Mouse (Mus musculus) hindbrain, embryonic 15.5 days (tissue): ENCODE data around the gene Exosc10. TPM values are rescaled to one million over a fixed set of nuclear protein-coding genes. Genes with fewer than 3 reads are reported as not detected.
A peak's percentile ranks its signal among the peaks of the same experiment; 100 is the strongest.

Experiments
- ATAC-seq: fragments of 200-750 bp; cut with Nextera tagmentation; 2 replicates; pipeline ENCODE4 v1.8.0; 2017; ENCODE audit warnings: low read depth, moderate number of reproducible peaks, moderate TSS enrichment; ENCODE audit not compliant: low FRiP score
- H3K27ac ChIP-seq: fragments of 300-500 bp; sonication (generic); replicated peaks from 2 replicates; pipeline ENCODE4 v1.5.1; 2015; ENCODE audit warnings: mild to moderate bottlenecking, inconsistent platforms
- H3K27me3 ChIP-seq: fragments of 300-500 bp; sonication (generic); 2 replicates; pipeline ENCODE4 v1.6.1; 2015; ENCODE audit warnings: control low read depth, inconsistent platforms
- H3K36me3 ChIP-seq: fragments of 300-500 bp; sonication (generic); 2 replicates; pipeline ENCODE4 v1.6.1; 2015; ENCODE audit warnings: control low read depth, inconsistent platforms
- H3K4me1 ChIP-seq: fragments of 300-500 bp; sonication (generic); replicated peaks from 2 replicates; pipeline ENCODE4 v1.6.1; 2015; ENCODE audit warnings: control low read depth, inconsistent platforms
- H3K4me2 ChIP-seq: fragments of 300-500 bp; sonication (generic); 2 replicates; pipeline ENCODE4 v1.6.1; 2015; ENCODE audit warnings: moderate library complexity, mild to moderate bottlenecking, inconsistent platforms
- H3K4me3 ChIP-seq: fragments of 300-500 bp; sonication (generic); 2 replicates; pipeline ENCODE4 v1.5.1; 2015; ENCODE audit warnings: mild to moderate bottlenecking, inconsistent platforms
- H3K9ac ChIP-seq: fragments of 300-500 bp; sonication (generic); 2 replicates; pipeline ENCODE4 v1.6.1; 2015; ENCODE audit warnings: inconsistent platforms
- H3K9me3 ChIP-seq: fragments of 300-500 bp; sonication (generic); 2 replicates; pipeline ENCODE4 v1.6.1; 2016; ENCODE audit warnings: control low read depth, inconsistent platforms
- WGBS: fragments of 180-500 bp; shearing (Covaris S2); methylation state at CpG from one replicate; pipeline ENCODE4 v1.1.7; 2015; 5-methylcytosine and 5-hydroxymethylcytosine counted together
- polyA plus RNA-seq: library from polyadenylated mRNA; unstranded; fragments of >200 nt; fragmentation: Nextera tagmentation; extraction: Ambion mirVana; gene quantifications from 2 replicates; pipeline ENCODE4 v1.2.1, GENCODE M21; 2015

Exosc10 gene
- polyA plus RNA-seq, 1 experiment from 2014 or later, result 91.7 TPM

GRCm38 (mm10) chr4:148613738-148614137 lies 55.5 kb downstream of the Exosc10 start:
- H3K4me1 ChIP-seq, result peaks cover 22% of the 10 kb centered on the region
- peak overlapping the region; percentile 10; the same call in 1 of the 2 replicates for H3K27ac ChIP-seq
- no peak for ATAC-seq
- no peak overlapping the region for H3K4me2 ChIP-seq
- 38% methylated on average over 9 of the region's 9 CpGs for WGBS
- peaks cover 32% of the 10 kb centered on the region for H3K36me3 ChIP-seq
- H3K27me3 ChIP-seq, result no peaks in the 10 kb centered on the region
- H3K9ac ChIP-seq, result no peak overlapping the region
- H3K4me3 ChIP-seq, result no peak overlapping the region
- no peaks in the 10 kb centered on the region for H3K9me3 ChIP-seq

GRCm38 (mm10) chr4:148619805-148620204 lies 61.6 kb downstream of the Exosc10 start:
- Histone ChIP-seq H3K27ac (no peak overlapping the region), H3K36me3 (peaks cover 80% of the 10 kb centered on the region), H3K9ac (no peak overlapping the region), H3K9me3 (no peaks in the 10 kb centered on the region), H3K4me2 (no peak overlapping the region), H3K4me1 (peaks cover 22% of the 10 kb centered on the region), H3K27me3 (no peaks in the 10 kb centered on the region), H3K4me3 (no peak overlapping the region)
- WGBS, result 91% methylated on average over 1 of the region's 1 CpGs
- no peak for ATAC-seq

GRCm38 (mm10) chr4:148620718-148621117 lies 62.5 kb downstream of the Exosc10 start:
- H3K4me1 ChIP-seq, result peaks cover 28% of the 10 kb centered on the region

GRCm38 (mm10) chr4:148622485-148622884 lies 64.3 kb downstream of the Exosc10 start:
- 97% methylated on average over 4 of the region's 4 CpGs for WGBS
- ATAC-seq, result no peak
- peaks cover 66% of the 10 kb centered on the region for H3K36me3 ChIP-seq

More at GRCm38 (mm10) chr4:148620718-148621117, 62.5 kb downstream of the Exosc10 start:
- Histone ChIP-seq H3K4me2 (no peak overlapping the region), H3K27me3 (no peaks in the 10 kb centered on the region), H3K9me3 (no peaks in the 10 kb centered on the region), H3K9ac (no peak overlapping the region), H3K36me3 (peaks cover 74% of the 10 kb centered on the region), H3K27ac (no peak overlapping the region), H3K4me3 (no peak overlapping the region)
- no peak for ATAC-seq
- WGBS, result 98% methylated on average over 1 of the region's 1 CpGs

GRCm38 (mm10) chr4:148623609-148624008 lies 65.4 kb downstream of the Exosc10 start:
- Histone ChIP-seq H3K9me3 (no peaks in the 10 kb centered on the region), H3K36me3 (peaks cover 60% of the 10 kb centered on the region), H3K4me1 (peaks cover 32% of the 10 kb centered on the region), H3K4me3 (no peak overlapping the region), H3K4me2 (no peak overlapping the region), H3K9ac (no peak overlapping the region), H3K27me3 (no peaks in the 10 kb centered on the region), H3K27ac (no peak overlapping the region)
- ATAC-seq, result no peak
- WGBS, result 87% methylated on average over 4 of the region's 4 CpGs

More at GRCm38 (mm10) chr4:148622485-148622884, 64.3 kb downstream of the Exosc10 start:
- Histone ChIP-seq H3K27ac (no peak overlapping the region), H3K4me3 (no peak overlapping the region), H3K4me2 (no peak overlapping the region), H3K4me1 (peaks cover 32% of the 10 kb centered on the region), H3K9me3 (no peaks in the 10 kb centered on the region), H3K9ac (no peak overlapping the region), H3K27me3 (no peaks in the 10 kb centered on the region)

GRCm38 (mm10) chr4:148625010-148625409 lies 66.8 kb downstream of the Exosc10 start:
- no peaks in the 10 kb centered on the region for H3K27me3 ChIP-seq
- peaks cover 46% of the 10 kb centered on the region for H3K36me3 ChIP-seq
- H3K9me3 ChIP-seq, result no peaks in the 10 kb centered on the region
- 85% methylated on average over 10 of the region's 10 CpGs for WGBS
- peak overlapping the region; percentile 87 for H3K4me2 ChIP-seq
- 0 out of 2 replicates have a peak overlapping the region, but pooled peaks have one; percentile 96 for H3K9ac ChIP-seq
- no peak overlapping the region for H3K27ac ChIP-seq
- H3K4me1 ChIP-seq, result peaks cover 32% of the 10 kb centered on the region
- no peak for ATAC-seq
- H3K4me3 ChIP-seq, result peak overlapping the region; percentile 94

- Histone ChIP-seq H3K4me2 (peak overlapping the region; percentile 87), H3K27me3 (no peaks in the 10 kb centered on the region), H3K9me3 (no peaks in the 10 kb centered on the region), H3K4me1 (peaks cover 32% of the 10 kb centered on the region), H3K27ac (peak overlapping the region; percentile 96), H3K36me3 (peaks cover 38% of the 10 kb centered on the region), H3K9ac (peak overlapping the region; percentile 96), H3K4me3 (peak overlapping the region; percentile 94)
- WGBS, result under 1% methylated on average over 57 of the region's 57 CpGs
- peak; percentile 67 for ATAC-seq
Observed at GRCm38 (mm10) chr4:148625756-148626622, 67.8 kb downstream of the Exosc10 start.

GRCm38 (mm10) chr4:148626623-148627185 lies 68.5 kb downstream of the Exosc10 start, which contains the start of gene Tardbp:
Tardbp (minus strand) TSS chr4:148627019.
- WGBS, result 0% methylated on average over 51 of the region's 51 CpGs
- ATAC-seq, result peak; percentile 97
- Histone ChIP-seq H3K9ac (peak within 1 kb of the TSS; percentile 96), H3K36me3 (peaks cover 31% of the 10 kb centered on the region), H3K4me2 (peak within 1 kb of the TSS; percentile 87), H3K27ac (peak within 1 kb of the TSS; percentile 96), H3K4me3 (peak within 1 kb of the TSS; percentile 94), H3K27me3 (no peaks in the 10 kb centered on the region), H3K9me3 (no peaks in the 10 kb centered on the region), H3K4me1 (peaks cover 32% of the 10 kb centered on the region)

GRCm38 (mm10) chr4:148627246-148627645 lies 69.0 kb downstream of the Exosc10 start:
- peak overlapping the region; percentile 87 for H3K4me2 ChIP-seq
- ATAC-seq, result peak; percentile 55
- 65% methylated on average over 3 of the region's 3 CpGs for WGBS
- H3K4me3 ChIP-seq, result peak overlapping the region; percentile 94
- peak overlapping the region; percentile 96 for H3K9ac ChIP-seq
- H3K4me1 ChIP-seq, result peaks cover 32% of the 10 kb centered on the region
- H3K9me3 ChIP-seq, result no peaks in the 10 kb centered on the region
- H3K27me3 ChIP-seq, result no peaks in the 10 kb centered on the region
- peaks cover 26% of the 10 kb centered on the region for H3K36me3 ChIP-seq
- H3K27ac ChIP-seq, result peak overlapping the region; percentile 96

Other genes starting within 250 kb of the Exosc10 start
- 18.4 and 20.2 TPM in 2 replicates for gene Ubiad1, start 113.7 kb upstream of the Exosc10 start, polyA plus RNA-seq
- gene Mtor, start 109.8 kb upstream of the Exosc10 start, polyA plus RNA-seq, result 22.7 and 22.8 TPM in 2 replicates
- gene Angptl7, start 58.0 kb upstream of the Exosc10 start, polyA plus RNA-seq, result 0.44 and 0.50 TPM in 2 replicates
- gene Srm, start 33.1 kb downstream of the Exosc10 start, polyA plus RNA-seq, result 181 and 194 TPM in 2 replicates
- gene Masp2, start 44.1 kb downstream of the Exosc10 start, polyA plus RNA-seq, result 0.43 and 1.2 TPM in 2 replicates
- gene Tardbp, start 68.6 kb downstream of the Exosc10 start, polyA plus RNA-seq, result 167 and 192 TPM in 2 replicates
- gene Gm572, start 84.9 kb downstream of the Exosc10 start, polyA plus RNA-seq, result not detected in 2 replicates
- gene Casz1, start 246.0 kb downstream of the Exosc10 start, polyA plus RNA-seq, result 4.6 and 6.7 TPM in 2 replicates